In the genomic region with DNA sequence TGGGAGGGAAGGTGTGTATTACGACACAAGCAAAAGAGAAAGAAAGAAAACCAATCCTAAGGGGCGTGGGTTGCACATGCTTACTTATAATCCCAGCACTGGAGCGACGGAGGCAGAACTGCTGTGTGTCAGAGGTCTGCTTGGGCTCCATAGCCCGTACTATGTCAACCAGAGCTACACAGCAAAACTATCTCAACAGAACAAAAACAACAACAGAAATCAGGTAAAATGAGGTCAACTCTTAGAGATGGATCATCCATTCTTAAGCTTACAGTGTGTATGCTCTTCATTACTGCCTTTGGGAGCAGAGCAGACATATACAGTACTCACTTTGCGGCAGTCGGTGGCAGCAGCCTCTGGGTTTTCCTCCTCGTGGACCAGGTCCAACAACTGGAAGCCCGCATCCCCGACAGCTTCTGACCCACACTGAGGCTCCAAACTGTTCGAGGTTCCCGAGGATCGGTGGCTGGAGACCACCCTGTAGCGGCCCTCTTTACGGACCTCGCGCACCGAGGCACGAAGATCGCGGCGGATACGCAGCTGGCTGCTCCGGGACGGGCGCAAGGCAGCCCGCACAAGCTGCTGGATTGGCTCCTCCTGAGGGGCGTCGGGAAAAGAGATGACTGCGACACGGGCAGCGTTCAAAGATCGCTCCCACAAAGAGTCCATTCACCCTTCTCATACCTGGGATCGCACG, we compare ENCODE assay signal across 8 mouse cellular contexts. TPM values are rescaled to one million over a fixed set of nuclear protein-coding genes. Genes with fewer than 3 reads are reported as not detected.
A peak's percentile ranks its signal among the peaks of the same experiment; 100 is the strongest.
DNase-seq lines count a peak whose midpoint lies in the region; ATAC-seq and TF ChIP-seq lines count a peak whose summit lies in the region.

No protein-coding gene starts in this region.

- no peak for TF ChIP-seq CTCF in G1E (IDR thresholded peaks at IDR 0.05; ENCODE audit: low read depth, low read length)

- peak overlapping the region; percentile 86 for H3K4me3 ChIP-seq in G1E (ENCODE audit: low read depth, low read length)
- peak overlapping the region; percentile 82 for H3K4me3 ChIP-seq in liver, embryonic 15.5 days (replicated peaks)
- H3K4me3 ChIP-seq in neural tube, embryonic 14.5 days (ENCODE audit: low read depth, low read length): peak overlapping the region; percentile 84

- peak; percentile 44 to 77 for DNase-seq in kidney, postnatal 25 days
- no peak for DNase-seq in kidney, postnatal 14 days
- DNase-seq in G1E (ENCODE audit: low spot score): peak; percentile 43
- DNase-seq in heart, postnatal 4 days: peak; percentile 51
- no peak for DNase-seq in thymus, adult 18-20 months

- ATAC-seq in G1E (ENCODE audit: extremely low read depth, insufficient number of reproducible peaks, low FRiP score, poor library complexity, severe bottlenecking): peak; percentile 18; the same call in 1 of the 2 replicates
- ATAC-seq in common myeloid progenitor, adult 5-6 weeks (replicated peaks; ENCODE audit: low read depth, poor library complexity, severe bottlenecking): peak; percentile 16; the same call in 1 of the 2 replicates
- ATAC-seq in liver, embryonic 15.5 days (ENCODE audit: insufficient read depth): peak; percentile 63
- peak; percentile 73 for ATAC-seq in neural tube, embryonic 14.5 days (ENCODE audit: low read depth)

- H3K9ac ChIP-seq in liver, embryonic 15.5 days: peak overlapping the region; percentile 89
- peak overlapping the region; percentile 84 for H3K9ac ChIP-seq in neural tube, embryonic 14.5 days (replicated peaks; ENCODE audit: low read depth, low read length)

- peaks cover 30% of the 10 kb centered on the region for H3K4me1 ChIP-seq in G1E (ENCODE audit: insufficient read depth, low read depth, low read length)
- H3K4me1 ChIP-seq in liver, embryonic 15.5 days (replicated peaks): peaks cover 24% of the 10 kb centered on the region
- peaks cover 15% of the 10 kb centered on the region; the same call in 1 of the 2 replicates for H3K4me1 ChIP-seq in neural tube, embryonic 14.5 days (ENCODE audit: control insufficient read depth, insufficient read depth, low read length)

- WGBS in liver, embryonic 15.5 days (ENCODE audit: insufficient replicate concordance): under 1% methylated on average over 35 of the region's 35 CpGs
- under 1% methylated on average over 35 of the region's 35 CpGs for WGBS in neural tube, embryonic 14.5 days

- H3K4me2 ChIP-seq in liver, embryonic 15.5 days: peak overlapping the region; percentile 84
- H3K4me2 ChIP-seq in neural tube, embryonic 14.5 days (ENCODE audit: low read depth, low read length): peak overlapping the region; percentile 95

- peaks cover 58% of the 10 kb centered on the region for H3K36me3 ChIP-seq in G1E (replicated peaks)
- peaks cover 33% of the 10 kb centered on the region for H3K36me3 ChIP-seq in liver, embryonic 15.5 days (replicated peaks)
- H3K36me3 ChIP-seq in neural tube, embryonic 14.5 days (ENCODE audit: control insufficient read depth, insufficient read depth, low read length): peaks cover 8% of the 10 kb centered on the region

- peak overlapping the region; percentile 89 for H3K27ac ChIP-seq in liver, embryonic 15.5 days (replicated peaks)
- peak overlapping the region; percentile 94 for H3K27ac ChIP-seq in neural tube, embryonic 14.5 days (ENCODE audit: low read depth, low read length)

- no peaks in the 10 kb centered on the region for H3K27me3 ChIP-seq in G1E (ENCODE audit: insufficient read depth, low read length)
- no peaks in the 10 kb centered on the region for H3K27me3 ChIP-seq in liver, embryonic 15.5 days
- no peaks in the 10 kb centered on the region for H3K27me3 ChIP-seq in neural tube, embryonic 14.5 days (ENCODE audit: control insufficient read depth, insufficient read depth, low read length)

- no peaks in the 10 kb centered on the region for H3K9me3 ChIP-seq in G1E (replicated peaks)
- H3K9me3 ChIP-seq in liver, embryonic 15.5 days (replicated peaks): no peaks in the 10 kb centered on the region
- no peaks in the 10 kb centered on the region for H3K9me3 ChIP-seq in neural tube, embryonic 14.5 days (ENCODE audit: control insufficient read depth, low read length)

RNA-seq across cellular contexts. Expression of gene Slc7a6os, which starts 0.6 kb away (rescaled TPM):
- total RNA-seq in G1E (2014; fragmentation: Nextera tagmentation) (32.7 and 36.3 TPM in 2 replicates), G1E (2017) (41.0 and 45.6 TPM in 2 replicates)
- polyA plus RNA-seq in G1E (2012): 24.1 and 25.6 TPM in 2 replicates
- 36.8 and 50.1 TPM in 2 replicates for total RNA-seq in common myeloid progenitor, adult 5-6 weeks (2017)
- total RNA-seq in heart, postnatal 4 days (2021): 10 to 100 TPM; 17.0 to 17.1 TPM
- 11.0 and 11.4 TPM in 2 replicates for polyA plus RNA-seq in liver, embryonic 15.5 days (2015; fragmentation: Nextera tagmentation; extraction: Ambion mirVana)
- 38.0 and 38.7 TPM in 2 replicates for polyA plus RNA-seq in neural tube, embryonic 14.5 days (2014; fragmentation: Nextera tagmentation; extraction: Ambion mirVana)

RNA-seq across cellular contexts. Expression of gene Prmt7, which starts 0.6 kb away (rescaled TPM):
- 16.1 and 20.0 TPM in 2 replicates for total RNA-seq in G1E (2014; fragmentation: Nextera tagmentation)
- 22.8 and 27.4 TPM in 2 replicates for total RNA-seq in G1E (2017)
- 20.5 and 43.9 TPM in 2 replicates for polyA plus RNA-seq in G1E (2012)
- 44.0 and 51.4 TPM in 2 replicates for total RNA-seq in common myeloid progenitor, adult 5-6 weeks (2017)
- 10 to 100 TPM; 24.1 to 25.5 TPM for total RNA-seq in heart, postnatal 4 days (2021)
- polyA plus RNA-seq in liver, embryonic 15.5 days (2015; fragmentation: Nextera tagmentation; extraction: Ambion mirVana): 20.1 and 21.8 TPM in 2 replicates
- polyA plus RNA-seq in neural tube, embryonic 14.5 days (2014; fragmentation: Nextera tagmentation; extraction: Ambion mirVana): 65.7 and 67.8 TPM in 2 replicates

RNA-seq across cellular contexts. Expression of gene Slc7a6, which starts 41.5 kb away (rescaled TPM):
- total RNA-seq in G1E (2014; fragmentation: Nextera tagmentation): 6.6 and 7.1 TPM in 2 replicates
- 4.1 TPM in 2 replicates for total RNA-seq in G1E (2017)
- 1.0 and 1.3 TPM in 2 replicates for polyA plus RNA-seq in G1E (2012)
- 24.0 and 28.2 TPM in 2 replicates for total RNA-seq in common myeloid progenitor, adult 5-6 weeks (2017)
- 10 to 100 TPM; 17.1 to 18.9 TPM for total RNA-seq in heart, postnatal 4 days (2021)
- polyA plus RNA-seq in liver, embryonic 15.5 days (2015; fragmentation: Nextera tagmentation; extraction: Ambion mirVana): 5.1 and 6.0 TPM in 2 replicates
- 65.3 and 74.7 TPM in 2 replicates for polyA plus RNA-seq in neural tube, embryonic 14.5 days (2014; fragmentation: Nextera tagmentation; extraction: Ambion mirVana)

RNA-seq across cellular contexts. Expression of gene Pla2g15, which starts 60.0 kb away (rescaled TPM):
- total RNA-seq in G1E (2014; fragmentation: Nextera tagmentation) (0.83 TPM in 1 of 2 replicates, not detected in the other), G1E (2017) (0.55 and 1.5 TPM in 2 replicates)
- polyA plus RNA-seq in G1E (2012): 0.29 and 0.39 TPM in 2 replicates
- total RNA-seq in common myeloid progenitor, adult 5-6 weeks (2017): 11.2 and 13.3 TPM in 2 replicates
- 1 to 10 TPM; 4.2 to 4.9 TPM for total RNA-seq in heart, postnatal 4 days (2021)
- polyA plus RNA-seq in liver, embryonic 15.5 days (2015; fragmentation: Nextera tagmentation; extraction: Ambion mirVana): 7.8 and 8.7 TPM in 2 replicates
- 5.1 and 14.6 TPM in 2 replicates for polyA plus RNA-seq in neural tube, embryonic 14.5 days (2014; fragmentation: Nextera tagmentation; extraction: Ambion mirVana)

Comparison
In these comparisons a context has a peak if more than half of its experiments do, and no peak if none do; other contexts are left out.
1. DNase-seq: peak in kidney, postnatal 25 days (2 of 2), G1E (single experiment) and heart, postnatal 4 days (single experiment); none in kidney, postnatal 14 days (single experiment) and thymus, adult 18-20 months (0 of 2).
2. ATAC-seq: peak in every context shown above with its lines; median percentile 73 in neural tube, embryonic 14.5 days; 63 in liver, embryonic 15.5 days; 18 in G1E; 16 in common myeloid progenitor, adult 5-6 weeks.
3. Peak in every context shown above with its lines, with median percentiles within 50 percentile points of each other: H3K4me3 ChIP-seq.